Mouse (Mus musculus): ENCODE data around the gene Susd4.

The Susd4 gene

GRCm38 (mm10) chr1:182787030-182787429 is 23.4 kb downstream of the Susd4 start:
- no peak for DNase-seq (ENCODE audit: low spot score)

GRCm38 (mm10) chr1:182788896-182789295 is 25.2 kb downstream of the Susd4 start:
- DNase-seq (ENCODE audit: low spot score) = peak; percentile 22

GRCm38 (mm10) chr1:182792521-182793071 is 28.9 kb downstream of the Susd4 start:
- DNase-seq (ENCODE audit: low spot score) = peak; percentile 90

GRCm38 (mm10) chr1:182794221-182794620 is 30.6 kb downstream of the Susd4 start:
- DNase-seq (ENCODE audit: low spot score) = no peak

- DNase-seq (ENCODE audit: low spot score) = no peak
Measured at GRCm38 (mm10) chr1:182794628-182795027, 31.0 kb downstream of the Susd4 start.

GRCm38 (mm10) chr1:182797048-182797447 is 33.4 kb downstream of the Susd4 start:
- no peak for DNase-seq (ENCODE audit: low spot score)

GRCm38 (mm10) chr1:182801590-182801989 is 37.9 kb downstream of the Susd4 start:
- DNase-seq (ENCODE audit: low spot score) = no peak

- DNase-seq (ENCODE audit: low spot score) = no peak
Measured at GRCm38 (mm10) chr1:182802891-182803290, 39.2 kb downstream of the Susd4 start.

- no peak for DNase-seq (ENCODE audit: low spot score)
Measured at GRCm38 (mm10) chr1:182813991-182814390, 50.3 kb downstream of the Susd4 start.

GRCm38 (mm10) chr1:182814566-182814965 is 50.9 kb downstream of the Susd4 start:
- DNase-seq (ENCODE audit: low spot score) = no peak

- DNase-seq (ENCODE audit: low spot score) = no peak
Measured at GRCm38 (mm10) chr1:182817106-182817505, 53.4 kb downstream of the Susd4 start.

GRCm38 (mm10) chr1:182817624-182818023 is 54.0 kb downstream of the Susd4 start:
- no peak for DNase-seq (ENCODE audit: low spot score)

- DNase-seq (ENCODE audit: low spot score) = peak; percentile 26
Measured at GRCm38 (mm10) chr1:182818931-182819330, 55.3 kb downstream of the Susd4 start.

GRCm38 (mm10) chr1:182822729-182823128 is 59.1 kb downstream of the Susd4 start:
- DNase-seq (ENCODE audit: low spot score) = no peak

GRCm38 (mm10) chr1:182823723-182824421 is 60.2 kb downstream of the Susd4 start:
- peak; percentile 16 for DNase-seq (ENCODE audit: low spot score)

- no peak for DNase-seq (ENCODE audit: low spot score)
Measured at GRCm38 (mm10) chr1:182826557-182826956, 62.9 kb downstream of the Susd4 start.

- DNase-seq (ENCODE audit: low spot score) = no peak
Measured at GRCm38 (mm10) chr1:182838061-182838460, 74.4 kb downstream of the Susd4 start.

GRCm38 (mm10) chr1:182839332-182839929 is 75.8 kb downstream of the Susd4 start:
- no peak for DNase-seq (ENCODE audit: low spot score)

GRCm38 (mm10) chr1:182840011-182840410 is 76.4 kb downstream of the Susd4 start:
- DNase-seq (ENCODE audit: low spot score) = no peak

GRCm38 (mm10) chr1:182840606-182841005 is 76.9 kb downstream of the Susd4 start:
- no peak for DNase-seq (ENCODE audit: low spot score)

- DNase-seq (ENCODE audit: low spot score) = no peak
Measured at GRCm38 (mm10) chr1:182849556-182849955, 85.9 kb downstream of the Susd4 start.

- DNase-seq (ENCODE audit: low spot score) = no peak
Measured at GRCm38 (mm10) chr1:182850080-182850479, 86.4 kb downstream of the Susd4 start.

- DNase-seq (ENCODE audit: low spot score) = peak; percentile 37
Measured at GRCm38 (mm10) chr1:182852158-182852557, 88.5 kb downstream of the Susd4 start.
